Mouse (Mus musculus) heart, adult 2 months (tissue): Measurements from ENCODE around the gene Olfr1385. TPM values are rescaled to one million over a fixed set of nuclear protein-coding genes. Genes with fewer than 3 reads are reported as not detected.
"Not testable (repeated sequence)": the region's sequence is repeated elsewhere in the genome, so short reads cannot be mapped to it uniquely, and the experiment has no call there.

ENCODE experiments used
- DNase-seq, 2 experiments: peaks; one replicate each; pipeline ENCODE4 v3.0.0; 2021
- H3K27ac ChIP-seq: fragments of 200-600 bp; 2 replicates; pipeline ENCODE4 v1.8.1; 2022
- H3K27me3 ChIP-seq: fragments of 200-500 bp; 2 replicates; pipeline ENCODE4 v1.6.1; 2012; ENCODE audit warnings: mild to moderate bottlenecking, low read length, inconsistent platforms, mixed read lengths; ENCODE audit not compliant: control insufficient read depth, insufficient read depth
- H3K36me3 ChIP-seq: fragments of 200-500 bp; 2 replicates; pipeline ENCODE4 v1.6.1; 2012; ENCODE audit warnings: low read length, inconsistent platforms; ENCODE audit not compliant: control insufficient read depth, insufficient read depth
- H3K4me1 ChIP-seq: fragments of 200-500 bp; 2 replicates; pipeline ENCODE4 v1.6.1; 2011; ENCODE audit warnings: low read length; ENCODE audit not compliant: control insufficient read depth, insufficient read depth
- H3K4me3 ChIP-seq: fragments of 200-600 bp; 2 replicates; pipeline ENCODE4 v1.8.1; 2022
- H3K79me2 ChIP-seq: fragments of 200-500 bp; replicated peaks from 2 replicates; pipeline ENCODE4 v1.6.1; 2012; ENCODE audit warnings: mild to moderate bottlenecking, inconsistent platforms, low read length, moderate library complexity, mixed read lengths; ENCODE audit not compliant: control insufficient read depth, insufficient read depth
- H3K9ac ChIP-seq: fragments of 200-500 bp; 2 replicates; pipeline ENCODE4 v1.6.1; 2012; ENCODE audit warnings: low read depth, mild to moderate bottlenecking, control low read depth, inconsistent platforms, low read length, mixed read lengths
- CTCF ChIP-seq: fragments of 200-600 bp; IDR thresholded peaks from 2 replicates; pipeline ENCODE4 v1.8.1; 2022; ENCODE audit warnings: antibody characterized with exemption, mild to moderate bottlenecking, moderate library complexity
- EP300 ChIP-seq: fragments of 200-500 bp; IDR thresholded peaks from 2 replicates; pipeline ENCODE4 v1.6.1; 2011; ENCODE audit warnings: low read depth, low read length, control low read depth; ENCODE audit not compliant: insufficient read depth
- POLR2A ChIP-seq: fragments of 200-500 bp; IDR thresholded peaks from 2 replicates; pipeline ENCODE4 v1.6.1; 2011; ENCODE audit warnings: mild to moderate bottlenecking, low read depth, low read length, control low read depth; ENCODE audit not compliant: insufficient read depth
- WGBS: fragments of 180-500 bp; shearing (Covaris S2); methylation state at CpG from one replicate; pipeline ENCODE4 v1.1.7; 2018; 5-methylcytosine and 5-hydroxymethylcytosine counted together
- intact Hi-C: fragments of 180-260 bp; cut with DNase I; formaldehyde crosslinking; loops from one replicate; pipeline ENCODE4 v1.15.1; 2025
- long read RNA-seq: library from polyadenylated mRNA; stranded (forward); transcript quantifications from one replicate; pipeline ENCODE4 v2.0.0, GENCODE M21; 2021
- polyA plus RNA-seq: library from polyadenylated mRNA; depleted of rRNA; stranded (reverse); fragments of >200 nt; gene quantifications from 2 replicates; pipeline ENCODE4 v1.2.3, GENCODE M21; 2012; rRNA removed
- total RNA-seq, 2 experiments: library from RNA; stranded (reverse); gene quantifications; 2 replicates each; pipeline ENCODE4 v1.2.3; 2021

The Olfr1385 gene
- not detected for total RNA-seq
- polyA plus RNA-seq, result not detected in 2 replicates
- long read RNA-seq, result 0 reads

- 63% methylated on average over 1 of the region's 1 CpGs for WGBS
- DNase-seq, H3K27me3 ChIP-seq: not testable (repeated sequence)
Measured at GRCm38 (mm10) chr11:49488770-49489169, at the start of gene Olfr1385. Gene Olfr1385 (plus strand): TSS chr11:49489070.

GRCm38 (mm10) chr11:49455043-49455442 lies 33.8 kb upstream of the Olfr1385 start, which contains the start of gene Olfr1387:
Gene Olfr1387 (plus strand): TSS chr11:49455343.
- Histone ChIP-seq H3K36me3 (no peaks in the 10 kb centered on the region), H3K4me1 (no peaks in the 10 kb centered on the region), H3K27ac (no peak within 1 kb of the TSS), H3K4me3 (no peak within 1 kb of the TSS), H3K27me3 (no peaks in the 10 kb centered on the region), H3K9ac (no peak within 1 kb of the TSS), H3K79me2 (no peaks in the 10 kb centered on the region)
- intact Hi-C loops, result no loop called here
- DNase-seq, result no peak
- WGBS, result 53% methylated on average over 1 of the region's 1 CpGs
- TF ChIP-seq POLR2A, result no peak
- TF ChIP-seq CTCF, result no peak
- TF ChIP-seq EP300, result no peak

More at GRCm38 (mm10) chr11:49488770-49489169, at the start of gene Olfr1385:
- H3K79me2 ChIP-seq, H3K27ac ChIP-seq, intact Hi-C loops, H3K4me3 ChIP-seq, H3K9ac ChIP-seq, H3K4me1 ChIP-seq, H3K36me3 ChIP-seq: not testable (repeated sequence)

GRCm38 (mm10) chr11:49464746-49465145 lies 24.1 kb upstream of the Olfr1385 start, which contains the start of gene Olfr1386:
Gene Olfr1386 (plus strand): TSS chr11:49465046.
- H3K27ac ChIP-seq, H3K9ac ChIP-seq, DNase-seq, intact Hi-C loops, H3K27me3 ChIP-seq, H3K79me2 ChIP-seq, H3K4me1 ChIP-seq, H3K4me3 ChIP-seq, H3K36me3 ChIP-seq: not testable (repeated sequence)
- 63% methylated on average over 3 of the region's 3 CpGs for WGBS

GRCm38 (mm10) chr11:49485973-49486372 lies 2.9 kb upstream of the Olfr1385 start:
- DNase-seq, result no peak
- Histone ChIP-seq H3K9ac (no peak overlapping the region), H3K4me3 (no peak overlapping the region), H3K36me3 (no peaks in the 10 kb centered on the region), H3K4me1 (no peaks in the 10 kb centered on the region), H3K27ac (no peak overlapping the region), H3K79me2 (no peaks in the 10 kb centered on the region), H3K27me3 (no peaks in the 10 kb centered on the region)
- no peak for TF ChIP-seq CTCF
- TF ChIP-seq POLR2A, result no peak
- no peak for TF ChIP-seq EP300
- intact Hi-C loops, result no loop called here
- WGBS, result 49% methylated on average over 4 of the region's 4 CpGs

- intact Hi-C loops, result no loop called here
- WGBS, result 34% methylated on average over 5 of the region's 5 CpGs
- H3K27ac ChIP-seq, result no peak overlapping the region
Measured at GRCm38 (mm10) chr11:49518086-49518485, 29.2 kb downstream of the Olfr1385 start.

GRCm38 (mm10) chr11:49519348-49519747 lies 30.5 kb downstream of the Olfr1385 start, which contains the start of gene Olfr1383:
Gene Olfr1383 (plus strand): TSS chr11:49519648.
- no peak within 1 kb of the TSS for H3K4me3 ChIP-seq
- intact Hi-C loops, result no loop called here
- no peaks in the 10 kb centered on the region for H3K4me1 ChIP-seq
- H3K9ac ChIP-seq, result no peak within 1 kb of the TSS
- no peak for DNase-seq
- TF ChIP-seq CTCF, result no peak
- TF ChIP-seq POLR2A, result no peak
- no peak for TF ChIP-seq EP300
- H3K79me2 ChIP-seq, result no peaks in the 10 kb centered on the region
- no peak within 1 kb of the TSS for H3K27ac ChIP-seq
- no peaks in the 10 kb centered on the region for H3K27me3 ChIP-seq
- no peaks in the 10 kb centered on the region for H3K36me3 ChIP-seq

More at GRCm38 (mm10) chr11:49518086-49518485, 29.2 kb downstream of the Olfr1385 start:
- TF ChIP-seq EP300 (no peak), CTCF (no peak), POLR2A (no peak)
- H3K4me1 ChIP-seq, result no peaks in the 10 kb centered on the region
- H3K9ac ChIP-seq, result no peak overlapping the region
- H3K79me2 ChIP-seq, result no peaks in the 10 kb centered on the region
- no peak for DNase-seq
- no peak overlapping the region for H3K4me3 ChIP-seq
- H3K36me3 ChIP-seq, result no peaks in the 10 kb centered on the region
- no peaks in the 10 kb centered on the region for H3K27me3 ChIP-seq

GRCm38 (mm10) chr11:49527947-49528346 lies 39.1 kb downstream of the Olfr1385 start, which contains the start of gene Olfr1382:
Gene Olfr1382 (plus strand): TSS chr11:49528247.
- 75% methylated on average over 3 of the region's 3 CpGs for WGBS
- H3K27ac ChIP-seq, result no peak within 1 kb of the TSS
- intact Hi-C loops, result no loop called here
- H3K9ac ChIP-seq, result no peak within 1 kb of the TSS
- H3K27me3 ChIP-seq, result no peaks in the 10 kb centered on the region
- TF ChIP-seq EP300, result no peak
- TF ChIP-seq CTCF, result no peak
- no peak for TF ChIP-seq POLR2A
- no peaks in the 10 kb centered on the region for H3K79me2 ChIP-seq
- H3K4me3 ChIP-seq, result no peak within 1 kb of the TSS
- H3K4me1 ChIP-seq, result no peaks in the 10 kb centered on the region
- DNase-seq, result no peak
- H3K36me3 ChIP-seq, result no peaks in the 10 kb centered on the region
